Mouse (Mus musculus): ENCODE data around the gene Zfp239. TPM values are rescaled to one million over a fixed set of nuclear protein-coding genes. Genes with fewer than 3 reads are reported as not detected.

Zfp239 gene
- polyA plus RNA-seq, 1 experiment = 19.8 TPM

GRCm38 (mm10) chr6:117892386-117892785, 30.5 kb downstream of the Zfp239 start:
- TF ChIP-seq CTCF (IDR thresholded peaks at IDR 0.05; ENCODE audit: borderline replicate concordance, insufficient read depth, low read depth, low read length) (no peak), POLR2A (IDR thresholded peaks at IDR 0.05; ENCODE audit: borderline replicate concordance, insufficient read depth, low read length) (no peak)

GRCm38 (mm10) chr6:117893435-117893834, 31.5 kb downstream of the Zfp239 start:
- WGBS = 97% methylated on average over 2 of the region's 2 CpGs
- Histone ChIP-seq H3K27ac (ENCODE audit: insufficient read depth, low read length) (no peak overlapping the region), H3K4me3 (replicated peaks; ENCODE audit: insufficient read depth, low read depth, low read length) (no peak overlapping the region), H3K27me3 (ENCODE audit: control insufficient read depth, insufficient read depth, low read length) (no peaks in the 10 kb centered on the region; the same call in 1 of the 2 replicates), H3K4me1 (ENCODE audit: control insufficient read depth, insufficient read depth, low read length) (no peaks in the 10 kb centered on the region)
- TF ChIP-seq POLR2A (IDR thresholded peaks at IDR 0.05; ENCODE audit: borderline replicate concordance, insufficient read depth, low read length) = no peak
- TF ChIP-seq CTCF (IDR thresholded peaks at IDR 0.05; ENCODE audit: borderline replicate concordance, insufficient read depth, low read depth, low read length) = no peak
- no peak for DNase-seq

More at GRCm38 (mm10) chr6:117892386-117892785, 30.5 kb downstream of the Zfp239 start:
- no peak for DNase-seq
- 68% methylated on average over 3 of the region's 3 CpGs for WGBS
- Histone ChIP-seq H3K4me1 (ENCODE audit: control insufficient read depth, insufficient read depth, low read length) (no peaks in the 10 kb centered on the region), H3K27me3 (ENCODE audit: control insufficient read depth, insufficient read depth, low read length) (no peaks in the 10 kb centered on the region; the same call in 1 of the 2 replicates), H3K27ac (ENCODE audit: insufficient read depth, low read length) (no peak overlapping the region), H3K4me3 (replicated peaks; ENCODE audit: insufficient read depth, low read depth, low read length) (no peak overlapping the region)

- DNase-seq = no peak
- TF ChIP-seq POLR2A (IDR thresholded peaks at IDR 0.05; ENCODE audit: borderline replicate concordance, insufficient read depth, low read length) = no peak
- TF ChIP-seq CTCF (IDR thresholded peaks at IDR 0.05; ENCODE audit: borderline replicate concordance, insufficient read depth, low read depth, low read length) = no peak
- no peaks in the 10 kb centered on the region for H3K4me1 ChIP-seq (ENCODE audit: control insufficient read depth, insufficient read depth, low read length)
- WGBS = 77% methylated on average over 5 of the region's 5 CpGs
- H3K27ac ChIP-seq (ENCODE audit: insufficient read depth, low read length) = no peak overlapping the region
- no peaks in the 10 kb centered on the region for H3K27me3 ChIP-seq (ENCODE audit: control insufficient read depth, insufficient read depth, low read length)
- H3K4me3 ChIP-seq (replicated peaks; ENCODE audit: insufficient read depth, low read depth, low read length) = no peak overlapping the region
Observed at GRCm38 (mm10) chr6:117897800-117898199, 35.9 kb downstream of the Zfp239 start.

- no peak for DNase-seq
- no peak for TF ChIP-seq CTCF (IDR thresholded peaks at IDR 0.05; ENCODE audit: borderline replicate concordance, insufficient read depth, low read depth, low read length)
- TF ChIP-seq POLR2A (IDR thresholded peaks at IDR 0.05; ENCODE audit: borderline replicate concordance, insufficient read depth, low read length) = no peak
- Histone ChIP-seq H3K27me3 (ENCODE audit: control insufficient read depth, insufficient read depth, low read length) (no peaks in the 10 kb centered on the region), H3K4me3 (replicated peaks; ENCODE audit: insufficient read depth, low read depth, low read length) (no peak within 1 kb of the TSS), H3K4me1 (ENCODE audit: control insufficient read depth, insufficient read depth, low read length) (no peaks in the 10 kb centered on the region), H3K27ac (ENCODE audit: insufficient read depth, low read length) (no peak within 1 kb of the TSS)
- 82% methylated on average over 17 of the region's 17 CpGs for WGBS
Observed at GRCm38 (mm10) chr6:117900126-117901080, 38.5 kb downstream of the Zfp239 start, which contains the start of gene Hnrnpf. TSS of gene Hnrnpf (plus strand) at chr6:117900324.

- H3K4me1 ChIP-seq (ENCODE audit: control insufficient read depth, insufficient read depth, low read length) = no peaks in the 10 kb centered on the region
- no peak for TF ChIP-seq CTCF (IDR thresholded peaks at IDR 0.05; ENCODE audit: borderline replicate concordance, insufficient read depth, low read depth, low read length)
- WGBS = 68% methylated on average over 9 of the region's 9 CpGs
- H3K27me3 ChIP-seq (ENCODE audit: control insufficient read depth, insufficient read depth, low read length) = no peaks in the 10 kb centered on the region
- no peak overlapping the region for H3K27ac ChIP-seq (ENCODE audit: insufficient read depth, low read length)
- no peak overlapping the region for H3K4me3 ChIP-seq (replicated peaks; ENCODE audit: insufficient read depth, low read depth, low read length)
- DNase-seq = no peak
Observed at GRCm38 (mm10) chr6:117901510-117902402, 39.9 kb downstream of the Zfp239 start.

- no peaks in the 10 kb centered on the region for H3K27me3 ChIP-seq (ENCODE audit: control insufficient read depth, insufficient read depth, low read length)
- H3K27ac ChIP-seq (ENCODE audit: insufficient read depth, low read length) = no peak overlapping the region
- TF ChIP-seq POLR2A (IDR thresholded peaks at IDR 0.05; ENCODE audit: borderline replicate concordance, insufficient read depth, low read length) (no peak), CTCF (IDR thresholded peaks at IDR 0.05; ENCODE audit: borderline replicate concordance, insufficient read depth, low read depth, low read length) (no peak)
- H3K4me1 ChIP-seq (ENCODE audit: control insufficient read depth, insufficient read depth, low read length) = no peaks in the 10 kb centered on the region
- H3K4me3 ChIP-seq (replicated peaks; ENCODE audit: insufficient read depth, low read depth, low read length) = no peak overlapping the region
- 72% methylated on average over 4 of the region's 4 CpGs for WGBS
- DNase-seq = no peak
Observed at GRCm38 (mm10) chr6:117902556-117902955, 40.7 kb downstream of the Zfp239 start.

- 83% methylated on average over 3 of the region's 3 CpGs for WGBS
- no peaks in the 10 kb centered on the region for H3K27me3 ChIP-seq (ENCODE audit: control insufficient read depth, insufficient read depth, low read length)
- H3K27ac ChIP-seq (ENCODE audit: insufficient read depth, low read length) = no peak overlapping the region
- no peaks in the 10 kb centered on the region; the same call in 1 of the 2 replicates for H3K4me1 ChIP-seq (ENCODE audit: control insufficient read depth, insufficient read depth, low read length)
- TF ChIP-seq CTCF (IDR thresholded peaks at IDR 0.05; ENCODE audit: borderline replicate concordance, insufficient read depth, low read depth, low read length) = no peak
- DNase-seq = no peak
- H3K4me3 ChIP-seq (replicated peaks; ENCODE audit: insufficient read depth, low read depth, low read length) = no peak overlapping the region
Observed at GRCm38 (mm10) chr6:117903836-117904235, 41.9 kb downstream of the Zfp239 start.

Data from cerebellum, adult 2 months (tissue).